Mouse (Mus musculus): ENCODE measurements around the gene Tec. TPM values are rescaled to one million over a fixed set of nuclear protein-coding genes. Genes with fewer than 3 reads are reported as not detected.

Gene Tec
- polyA plus RNA-seq, 1 experiment from 2014 or later = 5.2 TPM

- ATAC-seq (ENCODE audit: low FRiP score, low read depth) = no peak
- Histone ChIP-seq H3K9me3 (no peaks in the 10 kb centered on the region), H3K4me2 (replicated peaks) (no peak overlapping the region), H3K27ac (replicated peaks) (no peak overlapping the region), H3K36me3 (no peaks in the 10 kb centered on the region), H3K4me1 (0 out of 2 replicates have a peak, but pooled peaks cover 9% of the 10 kb centered on the region), H3K4me3 (no peak overlapping the region), H3K9ac (replicated peaks) (no peak overlapping the region), H3K27me3 (no peaks in the 10 kb centered on the region)
- 85% methylated on average over 3 of the region's 3 CpGs for WGBS
Observed at GRCm38 (mm10) chr5:72793309-72793850, 74.9 kb downstream of the Tec start.

GRCm38 (mm10) chr5:72791789-72792188 is 76.5 kb downstream of the Tec start:
- WGBS = 33% methylated on average over 6 of the region's 6 CpGs
- no peak for ATAC-seq (ENCODE audit: low FRiP score, low read depth)
- H3K9me3 ChIP-seq = no peaks in the 10 kb centered on the region

GRCm38 (mm10) chr5:72791386-72791785 is 76.9 kb downstream of the Tec start:
- H3K9me3 ChIP-seq = no peaks in the 10 kb centered on the region
- no peak overlapping the region for H3K4me2 ChIP-seq (replicated peaks)
- no peaks in the 10 kb centered on the region for H3K36me3 ChIP-seq
- H3K27ac ChIP-seq (replicated peaks) = no peak overlapping the region
- H3K4me1 ChIP-seq = 0 out of 2 replicates have a peak, but pooled peaks cover 9% of the 10 kb centered on the region
- no peak overlapping the region for H3K4me3 ChIP-seq
- 68% methylated on average over 4 of the region's 4 CpGs for WGBS
- ATAC-seq (ENCODE audit: low FRiP score, low read depth) = no peak
- H3K9ac ChIP-seq (replicated peaks) = no peak overlapping the region
- no peaks in the 10 kb centered on the region for H3K27me3 ChIP-seq

More at GRCm38 (mm10) chr5:72791789-72792188, 76.5 kb downstream of the Tec start:
- no peak overlapping the region for H3K4me3 ChIP-seq
- H3K4me2 ChIP-seq (replicated peaks) = no peak overlapping the region
- no peaks in the 10 kb centered on the region for H3K27me3 ChIP-seq
- H3K27ac ChIP-seq (replicated peaks) = no peak overlapping the region
- H3K4me1 ChIP-seq = 0 out of 2 replicates have a peak, but pooled peaks cover 9% of the 10 kb centered on the region
- no peaks in the 10 kb centered on the region for H3K36me3 ChIP-seq
- no peak overlapping the region for H3K9ac ChIP-seq (replicated peaks)

GRCm38 (mm10) chr5:72785451-72785850 is 82.8 kb downstream of the Tec start:
- no peak for ATAC-seq (ENCODE audit: low FRiP score, low read depth)
- Histone ChIP-seq H3K36me3 (no peaks in the 10 kb centered on the region), H3K4me2 (replicated peaks) (no peak overlapping the region), H3K27me3 (no peaks in the 10 kb centered on the region), H3K4me3 (no peak overlapping the region), H3K27ac (replicated peaks) (no peak overlapping the region), H3K9me3 (no peaks in the 10 kb centered on the region), H3K9ac (replicated peaks) (no peak overlapping the region), H3K4me1 (no peaks in the 10 kb centered on the region)
- WGBS = 77% methylated on average over 4 of the region's 4 CpGs

- 90% methylated on average over 3 of the region's 3 CpGs for WGBS
- H3K4me2 ChIP-seq (replicated peaks) = no peak overlapping the region
- no peaks in the 10 kb centered on the region for H3K36me3 ChIP-seq
- H3K4me1 ChIP-seq = no peaks in the 10 kb centered on the region
- no peak for ATAC-seq (ENCODE audit: low FRiP score, low read depth)
- no peaks in the 10 kb centered on the region for H3K9me3 ChIP-seq
- no peaks in the 10 kb centered on the region for H3K27me3 ChIP-seq
- H3K4me3 ChIP-seq = no peak overlapping the region
- H3K9ac ChIP-seq (replicated peaks) = no peak overlapping the region
- H3K27ac ChIP-seq (replicated peaks) = no peak overlapping the region
Observed at GRCm38 (mm10) chr5:72784719-72785118, 83.6 kb downstream of the Tec start.

GRCm38 (mm10) chr5:72783957-72784356 is 84.3 kb downstream of the Tec start:
- no peak overlapping the region for H3K27ac ChIP-seq (replicated peaks)
- H3K9me3 ChIP-seq = no peaks in the 10 kb centered on the region
- H3K27me3 ChIP-seq = no peaks in the 10 kb centered on the region
- H3K4me3 ChIP-seq = no peak overlapping the region
- no peak overlapping the region for H3K4me2 ChIP-seq (replicated peaks)
- WGBS = 94% methylated on average over 8 of the region's 8 CpGs
- H3K4me1 ChIP-seq = no peaks in the 10 kb centered on the region
- H3K9ac ChIP-seq (replicated peaks) = no peak overlapping the region
- no peak for ATAC-seq (ENCODE audit: low FRiP score, low read depth)
- no peaks in the 10 kb centered on the region for H3K36me3 ChIP-seq

GRCm38 (mm10) chr5:72783123-72783522 is 85.2 kb downstream of the Tec start:
- H3K27me3 ChIP-seq = no peaks in the 10 kb centered on the region
- ATAC-seq (ENCODE audit: low FRiP score, low read depth) = no peak
- H3K4me1 ChIP-seq = no peaks in the 10 kb centered on the region
- H3K27ac ChIP-seq (replicated peaks) = no peak overlapping the region
- no peak overlapping the region for H3K4me3 ChIP-seq
- H3K9ac ChIP-seq (replicated peaks) = no peak overlapping the region
- 97% methylated on average over 7 of the region's 7 CpGs for WGBS
- no peak overlapping the region for H3K4me2 ChIP-seq (replicated peaks)
- H3K36me3 ChIP-seq = no peaks in the 10 kb centered on the region
- no peaks in the 10 kb centered on the region for H3K9me3 ChIP-seq

GRCm38 (mm10) chr5:72781776-72782175 is 86.5 kb downstream of the Tec start:
- no peaks in the 10 kb centered on the region for H3K4me1 ChIP-seq
- 88% methylated on average over 11 of the region's 11 CpGs for WGBS
- H3K4me2 ChIP-seq (replicated peaks) = no peak overlapping the region
- no peaks in the 10 kb centered on the region for H3K27me3 ChIP-seq
- no peaks in the 10 kb centered on the region for H3K9me3 ChIP-seq
- no peak overlapping the region for H3K27ac ChIP-seq (replicated peaks)
- H3K4me3 ChIP-seq = no peak overlapping the region
- no peak for ATAC-seq (ENCODE audit: low FRiP score, low read depth)
- H3K9ac ChIP-seq (replicated peaks) = no peak overlapping the region
- no peaks in the 10 kb centered on the region for H3K36me3 ChIP-seq

- H3K9ac ChIP-seq (replicated peaks) = no peak overlapping the region
- H3K4me2 ChIP-seq (replicated peaks) = no peak overlapping the region
- H3K4me3 ChIP-seq = no peak overlapping the region
- H3K27me3 ChIP-seq = no peaks in the 10 kb centered on the region
- whole genome bisulfite sequencing = 95% methylated on average over 2 of the region's 2 CpGs
- ATAC-seq (ENCODE audit: low FRiP score, low read depth) = no peak
- H3K4me1 ChIP-seq = no peaks in the 10 kb centered on the region
- H3K36me3 ChIP-seq = no peaks in the 10 kb centered on the region
- H3K9me3 ChIP-seq = no peaks in the 10 kb centered on the region
- no peak overlapping the region for H3K27ac ChIP-seq (replicated peaks)
Observed at GRCm38 (mm10) chr5:72776595-72776994, 91.7 kb downstream of the Tec start.

GRCm38 (mm10) chr5:72776127-72776526 is 92.2 kb downstream of the Tec start:
- H3K9me3 ChIP-seq = no peaks in the 10 kb centered on the region
- ATAC-seq (ENCODE audit: low FRiP score, low read depth) = no peak
- H3K9ac ChIP-seq (replicated peaks) = no peak overlapping the region
- no peaks in the 10 kb centered on the region for H3K4me1 ChIP-seq
- H3K4me2 ChIP-seq (replicated peaks) = no peak overlapping the region
- no peaks in the 10 kb centered on the region for H3K27me3 ChIP-seq
- 72% methylated on average over 2 of the region's 2 CpGs for WGBS
- H3K4me3 ChIP-seq = no peak overlapping the region
- no peaks in the 10 kb centered on the region for H3K36me3 ChIP-seq
- H3K27ac ChIP-seq (replicated peaks) = no peak overlapping the region

- WGBS = 80% methylated on average over 6 of the region's 6 CpGs
- H3K9ac ChIP-seq (replicated peaks) = no peak overlapping the region
- no peak overlapping the region for H3K4me3 ChIP-seq
- ATAC-seq (ENCODE audit: low FRiP score, low read depth) = no peak
- no peak overlapping the region for H3K27ac ChIP-seq (replicated peaks)
- H3K27me3 ChIP-seq = no peaks in the 10 kb centered on the region
- H3K9me3 ChIP-seq = no peaks in the 10 kb centered on the region
- H3K4me2 ChIP-seq (replicated peaks) = no peak overlapping the region
- no peaks in the 10 kb centered on the region for H3K36me3 ChIP-seq
- no peaks in the 10 kb centered on the region for H3K4me1 ChIP-seq
Observed at GRCm38 (mm10) chr5:72769841-72770240, 98.4 kb downstream of the Tec start.

GRCm38 (mm10) chr5:72763546-72763945 is 104.7 kb downstream of the Tec start:
- 89% methylated on average over 5 of the region's 5 CpGs for WGBS

GRCm38 (mm10) chr5:72763025-72763424 is 105.3 kb downstream of the Tec start:
- H3K9me3 ChIP-seq = no peaks in the 10 kb centered on the region
- no peak for ATAC-seq (ENCODE audit: low FRiP score, low read depth)
- no peak overlapping the region for H3K4me2 ChIP-seq (replicated peaks)
- no peak overlapping the region for H3K27ac ChIP-seq (replicated peaks)
- H3K4me3 ChIP-seq = no peak overlapping the region
- H3K4me1 ChIP-seq = peaks cover 4% of the 10 kb centered on the region
- H3K9ac ChIP-seq (replicated peaks) = no peak overlapping the region
- H3K27me3 ChIP-seq = no peaks in the 10 kb centered on the region
- 42% methylated on average over 3 of the region's 3 CpGs for WGBS
- H3K36me3 ChIP-seq = no peaks in the 10 kb centered on the region

More at GRCm38 (mm10) chr5:72763546-72763945, 104.7 kb downstream of the Tec start:
- no peak for ATAC-seq (ENCODE audit: low FRiP score, low read depth)
- no peaks in the 10 kb centered on the region for H3K36me3 ChIP-seq
- H3K27ac ChIP-seq (replicated peaks) = no peak overlapping the region
- no peaks in the 10 kb centered on the region for H3K9me3 ChIP-seq
- peaks cover 4% of the 10 kb centered on the region for H3K4me1 ChIP-seq
- H3K4me3 ChIP-seq = no peak overlapping the region
- H3K4me2 ChIP-seq (replicated peaks) = no peak overlapping the region
- H3K27me3 ChIP-seq = no peaks in the 10 kb centered on the region
- no peak overlapping the region for H3K9ac ChIP-seq (replicated peaks)
